Mouse (Mus musculus) 3134 (cell line): ENCODE measurements at regions not wholly inside any gene's neighbourhood (a gene's known extent, or its start where the extent isn't known, plus 50 kb on each side); places are given as distances from the start of the nearest gene placed in this dataset.

Experiments used
- DNase-seq: peaks from one replicate; pipeline ENCODE4 v3.0.0-alpha.2; 2011; ENCODE audit warnings: low spot score; ENCODE audit not compliant: insufficient read length; ENCODE audit errors: extremely low read depth

GRCm38 (mm10) chr4:8961851-8962250 lies 723.0 kb upstream of the Car8 start:
- DNase-seq = no peak

- DNase-seq = no peak
Observed at GRCm38 (mm10) chr4:8957771-8958170, 718.9 kb upstream of the Car8 start.

GRCm38 (mm10) chr4:8957023-8957343 lies 718.1 kb upstream of the Car8 start:
- no peak for DNase-seq

GRCm38 (mm10) chr4:8956312-8957022 lies 717.6 kb upstream of the Car8 start:
- no peak for DNase-seq

GRCm38 (mm10) chr4:8955306-8955705 lies 716.5 kb upstream of the Car8 start:
- DNase-seq = no peak

GRCm38 (mm10) chr4:8954356-8954914 lies 715.6 kb upstream of the Car8 start:
- DNase-seq = peak; percentile 86

- DNase-seq = no peak
Observed at GRCm38 (mm10) chr4:8953181-8953580, 714.3 kb upstream of the Car8 start.

- no peak for DNase-seq
Observed at GRCm38 (mm10) chr4:8949951-8950350, 711.1 kb upstream of the Car8 start.

- no peak for DNase-seq
Observed at GRCm38 (mm10) chr4:8949537-8949936, 710.7 kb upstream of the Car8 start.

- peak; percentile 90 for DNase-seq
Observed at GRCm38 (mm10) chr4:8945116-8945515, 706.3 kb upstream of the Car8 start.

GRCm38 (mm10) chr4:8943080-8943479 lies 704.2 kb upstream of the Car8 start:
- DNase-seq = no peak

GRCm38 (mm10) chr4:8938948-8939411 lies 700.1 kb upstream of the Car8 start:
- no peak for DNase-seq

GRCm38 (mm10) chr4:8935899-8936298 lies 697.1 kb upstream of the Car8 start:
- DNase-seq = no peak

- DNase-seq = no peak
Observed at GRCm38 (mm10) chr4:8934541-8934940, 695.7 kb upstream of the Car8 start.

- no peak for DNase-seq
Observed at GRCm38 (mm10) chr4:8929346-8929745, 690.5 kb upstream of the Car8 start.

- DNase-seq = no peak
Observed at GRCm38 (mm10) chr4:8928551-8929305, 689.9 kb upstream of the Car8 start.

GRCm38 (mm10) chr4:8927276-8927906 lies 688.5 kb upstream of the Car8 start:
- DNase-seq = no peak

- no peak for DNase-seq
Observed at GRCm38 (mm10) chr4:8926642-8927275, 687.9 kb upstream of the Car8 start.

GRCm38 (mm10) chr4:8922695-8923363 lies 684.0 kb upstream of the Car8 start:
- DNase-seq = no peak
